Mouse (Mus musculus): Measurements from ENCODE around the gene Cd244a.

Cd244a gene

DNA sequence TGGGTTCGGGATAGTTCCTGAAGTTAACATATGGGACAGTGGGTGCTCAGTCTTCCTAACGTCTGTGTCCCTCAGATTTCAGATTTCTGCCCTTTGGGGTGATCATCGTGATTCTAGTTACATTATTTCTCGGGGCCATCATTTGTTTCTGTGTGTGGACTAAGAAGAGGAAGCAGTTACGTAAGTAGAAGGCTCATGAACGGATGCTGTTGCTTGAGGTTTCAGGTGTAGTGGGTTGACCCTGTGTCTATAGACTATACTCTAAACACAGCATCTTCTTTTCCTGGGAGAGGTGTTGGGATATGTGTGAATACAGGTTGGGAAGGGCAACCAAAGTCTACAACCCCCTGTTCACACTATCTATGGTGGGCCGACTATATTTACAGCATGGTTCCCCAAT lies 18.2 kb downstream of the Cd244a start:
- DNase-seq (ENCODE audit: low spot score in 2 of 2), result no peak

DNA sequence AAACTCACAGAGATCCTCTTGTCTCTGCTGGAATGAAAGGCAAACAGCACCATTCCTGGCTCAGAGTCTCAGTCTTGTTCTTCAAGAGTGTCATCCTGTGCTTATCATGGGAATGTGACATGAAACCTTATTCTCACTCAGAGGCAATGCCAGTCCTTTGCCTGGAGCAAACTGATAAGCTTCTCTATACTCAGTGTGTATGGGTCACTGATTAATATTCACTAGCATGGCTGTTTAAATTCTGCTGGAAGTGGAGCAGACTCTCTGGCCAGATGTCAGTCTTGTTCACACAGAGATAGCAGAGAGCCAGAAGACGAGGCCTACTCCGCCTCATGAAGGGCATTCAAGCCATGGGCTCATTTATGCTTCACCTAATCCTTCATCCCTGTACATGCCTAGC lies 25.6 kb downstream of the Cd244a start:
- DNase-seq (ENCODE audit: low spot score in 2 of 2), result no peak

DNA sequence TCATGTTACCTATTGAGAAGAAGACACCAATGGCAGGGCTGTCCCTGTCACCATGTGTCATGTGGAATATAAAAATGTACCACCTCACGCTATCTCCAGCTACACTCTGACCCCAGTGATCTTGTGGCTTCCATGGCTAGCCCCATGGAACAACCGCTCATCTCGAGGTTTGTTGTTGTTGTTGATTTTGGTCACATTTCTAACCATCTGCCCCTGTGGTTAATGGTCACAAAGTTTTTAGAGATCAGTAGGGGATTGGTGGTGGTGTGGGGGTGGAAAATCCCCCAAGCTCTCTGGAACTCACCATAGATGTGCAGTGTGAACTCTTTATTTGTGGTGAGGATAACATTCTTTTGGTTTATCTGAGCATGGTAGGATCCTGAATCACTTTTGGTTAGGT lies 45.7 kb downstream of the Cd244a start:
- no peak for DNase-seq (ENCODE audit: low spot score in 2 of 2)

DNA sequence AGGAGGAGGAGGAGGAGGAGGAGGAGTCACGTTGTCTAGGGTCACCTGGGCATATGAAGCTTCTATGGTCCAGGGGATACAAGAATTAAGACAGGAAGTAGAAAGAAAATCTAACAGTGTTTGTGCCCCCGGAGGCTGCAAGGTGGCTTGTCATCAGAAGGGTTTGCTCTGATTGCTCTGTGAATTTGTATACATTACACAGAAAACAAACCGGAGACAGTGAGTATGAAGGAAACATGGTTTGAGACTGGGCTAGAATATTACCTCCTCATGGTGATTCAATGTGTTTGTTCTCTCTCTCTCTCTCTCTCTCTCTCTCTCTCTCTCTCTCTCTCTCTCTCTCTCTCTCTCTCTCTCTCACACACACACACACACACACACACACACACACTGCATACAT lies 47.7 kb downstream of the Cd244a start:
- no peak for DNase-seq (ENCODE audit: low spot score in 2 of 2)

DNA sequence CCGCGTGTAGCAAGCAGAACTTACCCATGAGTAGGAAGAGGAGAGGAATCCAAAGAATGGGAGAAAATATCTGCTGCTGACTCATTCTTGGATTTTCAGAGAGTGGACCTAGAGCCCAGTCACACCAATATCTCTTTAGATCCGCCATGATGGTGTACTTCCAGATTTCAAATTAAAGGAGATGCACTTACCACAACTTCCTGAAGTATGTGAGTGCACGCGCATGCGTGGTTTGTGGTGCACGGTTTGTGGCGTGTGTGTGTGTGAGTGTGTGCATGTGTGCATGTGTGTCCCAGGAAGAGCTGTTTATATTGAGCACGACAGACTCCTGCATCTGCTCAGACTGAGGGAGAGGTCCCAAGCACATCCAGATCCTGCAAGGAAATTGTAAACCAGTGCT lies 48.2 kb downstream of the Cd244a start, which contains the start of gene Ly9:
TSS of gene Ly9 (minus strand) at position 235 of the 400 bp plus-strand sequence.
- peak; percentile 46 to 76 for DNase-seq (ENCODE audit: low spot score in 2 of 2)

DNA sequence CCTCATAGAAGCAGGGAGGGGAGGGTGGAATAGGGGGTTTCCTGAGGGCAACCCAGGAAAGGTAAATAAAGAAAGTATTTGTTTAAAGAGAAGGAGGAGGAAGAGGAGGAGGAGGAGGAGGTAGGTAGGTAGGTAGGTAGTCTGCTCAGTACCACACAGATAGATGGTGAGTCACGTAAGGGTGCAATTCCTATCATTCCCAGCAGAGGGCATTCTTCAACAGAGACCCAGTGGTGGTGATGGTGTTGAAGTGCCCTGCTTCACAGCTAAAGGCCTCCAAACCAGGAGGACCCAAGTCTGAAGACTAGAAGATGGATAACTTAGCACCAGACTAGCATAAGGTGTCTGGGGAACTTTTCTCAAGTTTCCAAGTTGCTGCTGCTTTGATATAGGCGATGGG lies 51.0 kb downstream of the Cd244a start:
- DNase-seq (ENCODE audit: low spot score in 2 of 2), result peak; percentile 56 to 73

DNA sequence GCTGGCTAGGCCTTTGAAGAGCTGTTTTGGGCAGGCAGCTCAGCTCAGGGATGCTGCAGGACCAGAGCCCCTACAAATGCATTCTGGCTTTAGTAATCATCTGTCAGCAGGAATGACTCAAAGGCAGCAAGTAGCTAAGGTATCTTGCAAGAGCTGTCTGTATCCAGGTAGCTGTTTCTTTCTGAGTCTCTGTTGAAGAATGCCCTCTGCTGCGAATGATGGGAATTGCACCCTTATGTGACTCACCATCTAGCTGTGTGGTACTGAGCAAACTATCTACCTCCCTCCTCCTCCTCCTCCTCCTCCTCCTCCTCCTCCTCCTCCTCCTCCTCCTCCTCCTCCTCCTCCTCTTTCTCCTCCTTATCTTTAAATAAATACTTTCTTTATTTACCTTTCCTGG lies 51.8 kb downstream of the Cd244a start:
- peak; percentile 41 to 68 for DNase-seq (ENCODE audit: low spot score in 2 of 2)

DNA sequence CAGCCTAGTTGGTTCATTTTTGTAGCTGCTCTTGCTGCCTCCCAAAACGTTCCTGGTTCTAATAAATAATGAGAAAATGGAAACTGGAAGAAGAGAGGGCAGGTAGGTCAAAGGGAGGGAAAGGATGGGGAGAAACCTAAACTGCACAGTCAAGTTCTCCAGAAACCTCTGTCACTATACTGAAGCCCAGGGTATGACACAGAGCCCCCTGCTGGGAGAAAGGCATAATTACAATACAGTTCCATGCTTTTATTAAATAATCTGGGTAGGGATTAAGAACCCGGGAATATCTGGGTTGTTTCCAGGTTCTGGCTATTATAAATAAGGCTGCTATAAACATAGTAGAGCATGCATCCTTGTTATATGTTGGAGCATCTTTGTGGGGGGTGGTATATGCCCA lies 55.0 kb downstream of the Cd244a start:
- DNase-seq (ENCODE audit: low spot score in 2 of 2), result no peak

DNA sequence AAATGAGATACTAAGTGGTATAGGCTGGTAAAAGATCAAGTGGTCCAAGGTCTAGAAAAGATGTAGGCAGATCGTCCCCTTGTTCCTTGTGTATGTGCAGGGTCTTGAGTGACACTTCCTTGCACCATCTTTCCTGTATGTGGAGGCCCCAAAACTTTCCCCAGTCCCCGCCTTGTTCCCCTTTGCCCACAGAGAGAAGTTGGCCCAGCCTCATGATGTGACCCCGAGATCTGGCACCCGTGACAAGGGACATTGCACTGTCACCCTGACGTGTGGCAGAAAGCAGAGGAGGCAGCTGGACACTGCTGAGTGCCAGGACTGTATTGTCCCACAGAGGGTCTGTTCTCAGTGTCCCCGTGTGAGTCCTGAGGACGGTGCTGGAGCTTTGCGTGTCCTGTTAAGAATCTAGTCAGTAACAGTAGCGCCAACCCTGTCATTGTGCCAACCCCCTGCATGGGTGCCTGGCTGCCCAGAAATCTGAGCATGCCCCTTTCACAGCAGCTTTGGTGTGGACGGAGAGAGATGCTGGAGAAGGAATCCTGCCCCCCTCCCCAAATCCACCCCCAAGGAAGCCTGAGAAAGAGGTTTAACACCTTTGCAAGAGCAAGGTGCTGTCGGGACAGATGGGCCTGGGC lies 58.0 kb downstream of the Cd244a start:
- DNase-seq (ENCODE audit: low spot score in 2 of 2), result peak; percentile 23 to 60

DNA sequence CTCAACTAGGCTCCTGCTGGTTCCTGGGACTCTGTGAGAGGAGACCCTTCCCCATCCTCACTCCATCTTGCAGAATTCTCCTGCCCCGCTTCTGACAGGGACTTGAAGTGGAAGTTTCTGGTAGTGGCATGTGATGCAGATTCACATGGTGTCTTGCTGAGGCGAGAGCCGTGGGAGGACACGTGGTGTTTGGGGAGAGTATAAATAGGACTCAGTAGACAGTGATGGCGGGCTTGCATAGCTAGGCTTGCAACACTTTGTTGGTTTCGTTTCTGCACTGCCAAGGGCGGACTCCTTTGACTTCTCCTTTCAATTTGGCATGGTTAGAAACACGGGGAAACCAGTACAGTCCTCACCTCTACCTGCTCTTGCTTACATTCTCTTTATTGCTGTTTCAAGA lies 60.0 kb downstream of the Cd244a start:
- DNase-seq (ENCODE audit: low spot score in 2 of 2), result peak; percentile 47 to 70

DNA sequence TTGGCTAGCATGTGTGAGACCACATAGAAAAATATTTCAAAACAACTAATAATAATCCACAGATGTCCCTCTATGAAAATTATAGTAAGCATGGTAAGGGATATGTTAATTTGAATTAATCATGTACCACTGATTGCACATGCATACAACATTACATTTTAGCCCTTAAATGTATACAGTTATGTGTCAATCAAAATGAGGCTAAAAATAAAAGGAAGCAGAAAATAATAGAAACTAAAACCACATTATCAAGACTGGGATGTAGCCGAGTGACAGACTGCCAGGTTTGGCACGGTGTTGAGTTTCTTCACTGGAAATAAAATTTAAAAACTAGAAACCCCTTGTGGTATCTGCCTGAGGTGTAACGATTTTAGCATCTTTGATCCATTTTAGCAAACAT lies 60.7 kb downstream of the Cd244a start:
- no peak for DNase-seq (ENCODE audit: low spot score in 2 of 2)

DNA sequence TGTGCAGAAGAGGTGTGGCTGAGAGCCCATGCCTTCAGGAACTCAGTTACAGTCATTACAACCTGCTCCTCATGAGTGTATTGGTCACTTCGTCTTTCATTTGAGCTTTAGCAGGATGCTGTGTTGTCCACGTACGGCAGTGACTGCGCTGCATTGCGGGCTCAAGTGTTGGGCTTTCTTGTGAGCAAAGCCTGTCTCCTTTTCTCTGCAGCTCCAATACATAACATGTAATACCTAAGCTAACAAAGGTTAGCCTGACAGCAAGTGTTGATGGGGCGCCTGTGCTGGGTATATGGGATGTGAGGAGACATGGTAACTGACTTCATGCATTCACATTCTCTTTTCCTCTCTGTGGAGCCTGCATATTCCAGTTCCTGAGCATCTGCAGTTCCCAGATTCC lies 61.1 kb downstream of the Cd244a start:
- DNase-seq (ENCODE audit: low spot score in 2 of 2), result no peak

DNA sequence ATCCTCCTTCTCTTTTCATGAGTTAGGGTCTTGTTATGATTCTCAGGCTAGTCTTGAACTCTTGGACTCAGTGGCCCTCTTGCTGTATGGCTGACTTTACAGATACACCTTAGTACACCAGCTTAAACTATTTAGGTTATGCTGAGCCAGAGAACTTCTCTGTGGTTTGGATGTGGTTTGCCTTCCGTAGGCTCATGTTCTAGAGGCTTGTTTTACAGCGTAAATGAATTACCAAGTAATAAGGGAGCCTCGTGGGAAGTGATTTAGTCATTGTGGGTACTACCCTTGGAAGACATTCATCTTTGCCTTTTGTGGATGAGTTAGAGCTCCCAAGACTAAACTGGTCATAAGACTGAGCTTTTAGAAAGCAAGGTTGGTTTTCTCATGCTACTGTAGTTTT lies 68.8 kb downstream of the Cd244a start:
- DNase-seq (ENCODE audit: low spot score in 2 of 2), result no peak

DNA sequence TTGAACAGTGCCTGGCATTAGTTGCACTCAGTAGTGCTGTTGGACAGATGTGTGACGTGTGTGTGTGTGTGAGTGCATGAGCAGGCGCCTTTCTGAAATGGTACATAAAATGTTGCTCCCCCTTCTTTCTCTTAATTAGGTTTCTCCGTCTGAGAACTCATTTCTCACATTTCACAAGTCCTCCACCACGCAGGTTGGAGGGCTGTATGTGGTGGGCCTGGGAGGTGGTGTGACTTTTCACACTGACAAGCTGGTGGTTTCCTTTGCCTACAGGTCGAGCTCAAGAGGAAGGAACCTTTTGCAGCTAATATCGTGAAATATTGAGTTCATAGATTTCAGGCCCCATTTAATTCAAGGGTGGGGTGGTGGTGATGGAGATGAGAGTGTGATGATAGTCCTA lies 70.2 kb downstream of the Cd244a start:
- DNase-seq (ENCODE audit: low spot score in 2 of 2), result no peak

DNA sequence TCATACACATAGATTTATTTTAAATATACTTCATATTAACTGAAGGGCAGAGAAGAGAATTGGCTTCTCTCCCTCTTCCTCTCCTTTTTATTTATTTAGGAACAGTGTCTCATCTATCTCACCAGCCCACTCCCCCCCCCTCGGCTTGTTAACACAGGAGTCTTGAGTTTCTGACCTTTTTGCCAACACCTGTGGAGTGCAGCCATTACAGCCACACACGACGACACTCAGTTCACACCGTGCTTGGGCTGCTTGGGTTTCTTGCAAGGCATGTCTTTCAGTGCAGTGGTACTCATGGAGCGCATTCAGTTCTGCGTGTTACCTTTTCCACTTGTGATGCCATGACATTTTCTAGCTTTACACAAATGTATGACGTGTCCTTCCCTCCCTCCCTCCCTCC lies 71.0 kb downstream of the Cd244a start:
- DNase-seq (ENCODE audit: low spot score in 2 of 2), result no peak

DNA sequence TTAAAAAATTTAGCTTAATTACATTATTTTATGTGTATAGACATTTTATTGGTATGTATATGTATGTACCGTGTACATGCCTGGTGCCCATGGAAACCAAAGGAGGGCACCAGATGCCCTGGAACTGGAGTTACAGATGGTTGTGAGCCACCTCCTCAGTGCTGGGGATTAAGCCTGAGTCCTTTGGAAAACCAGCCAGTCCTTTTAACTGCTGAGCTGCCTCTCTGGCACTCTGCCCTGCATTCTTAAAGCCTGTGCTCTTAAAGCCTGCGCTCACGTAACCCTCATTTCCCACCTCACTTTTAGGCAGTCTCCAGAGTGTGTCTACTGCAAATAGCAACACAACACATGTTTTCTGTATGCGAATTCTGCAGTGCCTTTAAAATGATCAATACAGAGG lies 71.9 kb downstream of the Cd244a start:
- DNase-seq (ENCODE audit: low spot score in 2 of 2), result no peak

DNA sequence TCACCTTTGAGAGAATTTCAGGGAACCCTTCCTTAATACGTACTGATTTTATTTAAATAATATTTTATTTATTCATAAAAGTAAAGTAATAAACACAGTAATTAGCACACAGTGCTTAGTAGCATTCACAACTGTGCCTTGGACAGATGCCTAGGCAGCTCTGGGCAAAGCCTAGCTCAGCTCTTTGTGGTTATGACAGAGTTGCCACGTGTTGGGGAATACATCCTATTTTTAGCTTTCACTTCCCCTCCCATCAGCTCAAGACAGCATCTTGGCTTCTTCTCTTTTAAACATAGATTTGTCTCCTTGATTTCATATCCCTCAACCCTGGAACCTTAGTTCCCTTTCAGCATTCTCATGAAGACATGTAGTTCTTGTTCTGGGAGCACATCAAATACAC lies 72.5 kb downstream of the Cd244a start:
- DNase-seq (ENCODE audit: low spot score in 2 of 2), result no peak

DNA sequence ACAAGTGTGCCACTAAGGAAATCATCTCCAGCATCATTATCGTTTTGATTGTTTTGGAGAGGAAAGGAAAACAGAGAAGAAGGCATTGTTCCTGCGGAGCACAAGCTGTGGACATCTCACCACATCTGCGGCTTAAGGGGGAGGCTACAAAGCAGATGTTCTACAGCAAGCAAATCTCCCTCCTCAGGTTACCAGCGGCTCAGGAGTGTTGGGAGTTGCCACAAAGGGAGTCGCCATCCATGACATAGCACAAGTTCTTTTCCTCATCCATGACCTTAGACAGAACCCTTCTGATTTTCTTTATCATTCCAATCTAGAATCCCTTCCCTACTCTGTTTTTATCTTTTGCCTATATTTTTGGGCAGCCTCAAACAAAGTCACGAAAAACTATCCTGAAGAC lies 76.7 kb downstream of the Cd244a start:
- no peak for DNase-seq (ENCODE audit: low spot score in 2 of 2)

DNA sequence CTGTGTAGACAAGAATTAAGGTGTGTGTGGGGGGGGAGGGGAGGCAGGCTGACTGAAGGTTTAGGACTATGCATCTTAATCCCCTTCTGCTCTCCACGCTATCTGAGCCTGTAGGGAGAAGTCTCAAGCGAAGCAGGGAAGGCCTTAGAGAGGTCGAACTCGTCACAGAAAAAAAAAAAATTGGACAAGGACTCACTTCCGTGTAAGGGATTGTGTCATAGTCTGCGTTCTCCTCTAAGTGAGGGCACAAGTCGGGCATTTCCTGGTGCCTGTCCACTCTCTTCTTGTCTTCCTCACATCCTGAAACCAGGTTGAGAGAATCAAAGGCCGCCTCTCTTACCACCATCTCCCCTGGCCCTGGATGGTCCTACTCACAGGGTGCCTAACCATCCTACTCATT lies 78.1 kb downstream of the Cd244a start:
- DNase-seq (ENCODE audit: low spot score in 2 of 2), result no peak

DNA sequence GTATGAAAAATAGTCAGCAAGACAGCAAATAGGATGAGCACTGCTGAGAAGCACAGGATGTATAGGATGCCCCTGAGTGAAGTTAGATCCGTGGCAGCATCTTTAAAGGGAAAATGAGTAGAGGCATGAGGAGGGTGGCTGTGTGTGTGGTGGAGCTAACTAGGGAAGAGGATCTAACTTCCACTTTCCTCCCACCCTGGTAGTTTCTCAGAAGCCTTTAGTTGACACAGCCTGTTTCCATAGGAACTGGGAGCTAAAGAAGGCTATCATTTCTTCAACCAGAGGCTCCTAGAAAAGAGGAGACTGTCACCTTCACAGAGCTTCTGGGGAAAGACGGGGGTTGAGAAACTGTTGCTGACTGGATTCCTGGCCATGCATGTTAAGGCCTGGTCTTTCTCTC lies 79.7 kb downstream of the Cd244a start:
- no peak for DNase-seq (ENCODE audit: low spot score in 2 of 2)

DNA sequence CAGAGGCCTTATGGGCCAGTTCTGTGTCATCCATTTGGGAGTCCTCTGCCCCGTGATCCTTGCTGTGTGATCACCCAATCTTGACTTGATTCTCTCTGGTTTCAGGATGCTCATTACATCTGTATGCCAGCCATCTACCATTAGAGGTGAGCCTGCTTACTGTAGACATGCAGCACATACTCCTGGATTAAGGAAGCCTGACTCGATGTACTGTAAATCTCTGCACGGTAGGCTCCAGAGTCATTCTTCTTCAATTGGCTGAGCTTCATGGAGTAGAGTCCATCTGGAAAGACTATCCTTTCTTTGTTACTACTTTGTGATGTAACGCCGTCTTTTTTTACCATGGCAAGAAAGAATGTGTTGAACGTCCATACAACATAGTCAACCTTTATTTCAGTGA lies 81.8 kb downstream of the Cd244a start:
- no peak for DNase-seq (ENCODE audit: low spot score in 2 of 2)

DNA sequence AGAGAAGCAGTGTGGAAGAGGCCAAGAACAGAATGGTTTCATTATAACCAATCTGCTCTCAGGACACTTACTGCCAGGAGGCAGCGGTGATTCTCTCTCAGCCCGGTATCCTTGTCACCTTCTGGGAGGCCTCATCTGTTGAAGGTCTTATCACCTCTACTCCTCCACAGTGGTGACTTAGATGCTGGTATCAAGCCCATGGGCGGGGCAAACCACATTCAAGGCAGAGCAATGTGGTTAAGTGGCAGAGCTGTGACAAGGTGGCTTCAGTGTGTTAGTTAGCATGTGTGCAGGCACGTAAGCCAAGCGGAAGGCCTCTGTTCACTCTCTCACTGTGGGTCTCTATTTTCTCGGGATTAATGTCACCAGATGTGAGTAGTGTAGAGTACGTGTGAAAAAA lies 84.6 kb downstream of the Cd244a start:
- peak in 1 of 2 experiments; percentile 54 for DNase-seq (ENCODE audit: low spot score in 2 of 2)

DNA sequence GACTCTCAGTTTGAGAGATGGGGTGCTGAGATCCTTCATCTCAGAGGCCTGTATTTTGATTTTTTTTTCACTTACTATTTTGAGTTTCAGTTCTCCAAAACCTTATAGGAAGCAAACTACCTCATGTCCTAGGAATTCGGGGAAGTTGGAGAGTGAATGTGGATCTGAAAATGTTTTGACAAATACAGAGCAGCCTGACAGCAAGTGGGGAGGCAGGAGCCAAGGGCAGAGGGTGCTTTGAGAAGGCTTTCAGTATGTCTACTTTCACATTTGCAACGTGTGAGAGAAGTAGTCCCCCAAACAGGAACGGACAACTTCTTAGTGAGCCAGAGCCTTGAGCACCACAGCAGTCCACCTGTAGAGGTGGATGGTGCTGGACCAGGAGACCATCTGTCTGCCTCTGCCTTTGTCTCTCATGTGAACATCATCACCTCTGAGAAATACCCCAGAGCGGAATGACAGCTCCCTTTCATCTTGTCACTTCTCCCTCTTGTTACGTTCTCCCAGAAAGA lies 87.5 kb downstream of the Cd244a start:
- no peak for DNase-seq (ENCODE audit: low spot score in 2 of 2)

DNA sequence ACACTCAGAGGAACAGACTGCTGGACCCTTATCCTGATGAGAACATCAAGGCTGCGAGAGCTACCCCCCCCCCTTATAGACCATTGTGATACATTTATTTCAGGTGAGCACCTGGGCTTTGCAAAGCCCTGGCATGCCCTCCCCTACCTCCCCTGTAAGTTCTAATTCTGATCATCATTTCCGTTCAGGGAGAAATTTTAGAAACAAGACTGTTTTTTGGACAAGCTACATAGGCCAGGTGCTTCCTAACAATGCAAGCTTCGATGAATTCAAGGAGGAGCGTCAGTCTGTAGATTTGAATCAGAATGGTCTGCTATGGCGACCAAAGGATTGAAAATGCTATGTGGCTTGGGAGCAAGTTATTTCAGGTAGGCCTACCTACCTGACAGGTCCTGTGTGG lies 88.7 kb downstream of the Cd244a start:
- DNase-seq (ENCODE audit: low spot score in 2 of 2), result no peak
